Mouse (Mus musculus) liver (tissue): ENCODE results near the gene Slc25a28.

Source experiments
- DNase-seq: peaks from one replicate; pipeline ENCODE4 v3.0.0-alpha.2; 2020; ENCODE audit warnings: mixed read lengths

The Slc25a28 gene

DNA sequence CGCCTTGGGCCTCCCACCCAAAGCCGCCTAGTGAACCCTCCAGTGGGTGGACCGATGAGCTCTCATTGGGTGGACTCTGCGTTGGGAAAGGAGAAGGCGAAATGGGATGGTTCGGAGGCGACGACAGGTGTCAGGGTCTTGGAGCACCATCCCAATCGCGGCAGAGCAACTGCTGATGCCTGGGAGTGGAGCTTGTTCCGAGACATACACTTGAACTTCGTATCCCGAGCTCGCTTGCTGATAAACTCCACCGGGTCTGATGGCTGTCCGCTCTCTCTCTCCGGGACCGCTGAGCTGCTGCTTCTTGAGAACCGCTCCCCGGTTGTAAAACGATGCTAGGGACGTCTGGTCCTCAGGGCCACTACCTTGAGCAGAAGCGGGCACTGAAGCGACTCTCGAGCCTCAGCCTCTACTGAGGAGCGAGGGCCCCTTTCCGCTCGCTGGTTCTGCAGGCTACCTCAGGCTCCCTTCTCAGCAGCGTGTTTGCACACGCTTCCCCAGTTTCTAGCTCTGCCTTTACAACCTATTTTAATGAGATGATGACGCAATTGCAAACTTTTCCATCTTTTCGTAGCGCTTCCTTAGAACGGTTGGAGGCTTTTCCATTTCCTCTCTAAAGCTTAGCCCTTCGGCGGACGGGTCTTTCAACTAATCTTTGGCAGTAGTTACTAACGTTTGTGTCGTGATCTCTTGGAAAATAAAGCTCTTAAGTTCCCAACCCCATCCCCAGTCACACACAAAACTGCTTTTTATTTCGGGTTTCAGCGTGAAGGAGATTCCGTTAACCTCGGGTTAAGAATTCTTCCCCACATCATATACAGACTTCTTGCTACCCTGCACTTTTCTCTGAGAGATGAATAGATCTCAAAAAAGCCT is 1.1 kb upstream of the Slc25a28 start:
- DNase-seq, result peak; percentile 59

DNA sequence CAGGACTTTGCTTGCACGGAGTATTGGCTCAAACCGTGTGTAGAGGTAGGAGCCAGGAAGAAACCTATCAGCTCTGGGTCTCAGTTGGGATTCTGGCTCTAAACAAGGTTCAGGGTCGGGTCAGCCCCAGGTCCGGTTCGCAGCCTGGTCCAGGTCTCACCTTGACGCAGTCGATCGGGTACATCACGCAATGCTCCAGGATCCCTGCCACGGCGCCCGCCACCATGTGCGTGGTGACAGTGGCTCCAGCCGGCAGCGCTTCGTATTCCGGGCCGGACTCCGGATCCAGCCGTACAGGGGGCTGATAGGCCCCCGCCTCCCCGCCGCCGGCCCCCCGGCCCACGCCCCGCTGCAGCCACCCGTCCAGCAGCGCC is 378 bp downstream of the Slc25a28 start:
- no peak for DNase-seq

DNA sequence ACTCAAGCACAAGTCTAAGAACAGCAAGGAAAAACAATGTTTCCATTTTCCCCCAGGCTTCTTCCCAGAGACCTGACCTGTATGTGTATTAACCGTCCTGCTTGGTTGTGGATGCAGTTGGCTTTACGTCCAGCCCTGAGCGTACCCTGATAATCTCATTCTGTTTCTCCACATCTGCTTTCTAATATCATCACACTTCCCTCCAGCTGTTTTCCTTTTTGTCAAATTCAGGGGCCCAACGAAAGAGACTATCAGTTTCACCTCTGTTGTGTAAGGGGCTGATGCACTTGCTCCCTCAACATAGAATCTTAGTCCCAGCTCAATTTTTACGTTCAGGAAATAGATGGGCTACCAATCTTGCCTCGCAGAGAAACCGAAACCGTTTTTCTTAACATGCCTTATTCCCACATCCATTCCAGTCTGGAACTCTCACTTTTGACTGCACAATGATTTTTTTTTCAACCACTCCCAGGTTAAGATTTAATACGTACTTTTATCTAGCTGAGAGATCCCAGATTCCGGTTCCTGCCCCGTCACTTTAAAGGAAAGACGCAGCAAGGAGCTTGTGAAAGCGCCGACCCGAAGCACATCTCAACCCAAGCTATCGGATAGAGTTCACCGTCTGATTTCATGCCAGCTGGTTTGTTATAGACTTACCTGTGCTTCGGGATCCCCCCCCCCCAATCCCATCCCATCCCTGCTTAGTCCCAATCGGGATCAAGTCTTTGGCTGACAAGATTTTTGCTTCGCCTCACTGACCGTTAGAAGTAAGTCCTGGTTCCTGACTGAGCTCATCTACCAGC is 967 bp downstream of the Slc25a28 start:
- DNase-seq, result no peak

DNA sequence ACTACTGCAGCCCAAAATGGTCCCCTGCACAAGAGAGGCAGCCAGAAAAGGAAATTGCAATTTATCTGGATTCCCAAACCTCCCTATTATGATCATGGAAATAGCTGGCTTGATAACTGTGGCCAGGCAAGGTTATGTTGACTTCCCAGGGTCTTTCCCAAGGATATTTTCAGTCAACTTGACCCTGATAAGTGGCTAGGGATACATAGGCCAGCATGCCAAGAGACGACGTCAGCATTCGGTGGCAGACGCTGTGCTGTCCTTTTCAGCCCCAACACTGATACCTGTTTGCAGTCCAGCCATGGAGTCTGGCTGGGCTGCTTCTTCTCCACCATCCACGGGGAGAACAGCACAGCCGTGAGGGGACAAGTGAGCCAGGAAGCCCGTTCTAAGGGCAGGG is 3.6 kb downstream of the Slc25a28 start:
- DNase-seq, result no peak

DNA sequence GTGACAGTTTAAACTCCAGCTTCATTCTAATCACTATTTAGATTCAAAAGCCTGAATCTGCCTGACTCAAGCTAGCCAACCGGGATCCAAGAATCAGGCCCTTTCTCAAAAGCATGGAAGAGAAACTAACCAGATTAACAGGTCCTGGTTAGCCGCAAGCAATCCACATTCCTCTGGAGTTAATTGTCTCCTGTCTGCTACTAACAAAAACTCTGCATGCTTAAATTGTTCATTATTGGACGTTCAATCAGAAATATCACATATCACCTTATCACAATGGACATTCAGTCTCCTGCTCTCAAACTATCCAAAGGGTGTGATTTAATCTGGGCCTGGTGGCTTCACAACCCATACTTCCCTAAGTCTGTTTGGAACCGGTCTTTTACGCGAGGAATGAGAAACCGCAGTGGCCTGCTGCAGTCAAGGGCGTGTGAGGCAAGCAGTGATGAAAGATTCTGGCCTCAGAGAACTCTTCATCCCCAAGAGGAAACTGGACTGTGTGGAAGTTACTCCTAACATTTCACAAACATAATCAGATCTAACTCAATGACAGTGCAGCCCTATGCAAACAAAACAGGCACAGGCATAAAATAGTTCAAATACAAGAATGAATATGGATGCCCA is 5.4 kb downstream of the Slc25a28 start:
- DNase-seq, result no peak

DNA sequence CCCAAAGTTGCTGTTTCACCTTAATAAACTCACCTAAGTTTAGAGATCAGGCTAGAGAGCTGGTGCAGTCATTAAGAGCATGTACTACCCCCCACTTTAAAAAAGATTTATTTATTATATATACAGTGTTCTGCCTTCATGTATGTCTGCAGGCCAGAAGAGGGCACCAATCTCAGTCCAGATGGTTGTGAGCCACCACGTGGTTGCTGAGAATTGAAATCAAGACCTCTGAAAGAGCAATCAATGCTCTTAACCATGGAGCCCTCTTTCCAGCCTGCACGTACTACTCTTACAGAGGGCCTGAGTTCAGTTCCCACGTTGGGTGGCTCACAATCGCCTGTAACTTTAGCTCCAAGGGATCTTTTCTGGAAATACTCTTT is 7.3 kb downstream of the Slc25a28 start:
- DNase-seq, result no peak

DNA sequence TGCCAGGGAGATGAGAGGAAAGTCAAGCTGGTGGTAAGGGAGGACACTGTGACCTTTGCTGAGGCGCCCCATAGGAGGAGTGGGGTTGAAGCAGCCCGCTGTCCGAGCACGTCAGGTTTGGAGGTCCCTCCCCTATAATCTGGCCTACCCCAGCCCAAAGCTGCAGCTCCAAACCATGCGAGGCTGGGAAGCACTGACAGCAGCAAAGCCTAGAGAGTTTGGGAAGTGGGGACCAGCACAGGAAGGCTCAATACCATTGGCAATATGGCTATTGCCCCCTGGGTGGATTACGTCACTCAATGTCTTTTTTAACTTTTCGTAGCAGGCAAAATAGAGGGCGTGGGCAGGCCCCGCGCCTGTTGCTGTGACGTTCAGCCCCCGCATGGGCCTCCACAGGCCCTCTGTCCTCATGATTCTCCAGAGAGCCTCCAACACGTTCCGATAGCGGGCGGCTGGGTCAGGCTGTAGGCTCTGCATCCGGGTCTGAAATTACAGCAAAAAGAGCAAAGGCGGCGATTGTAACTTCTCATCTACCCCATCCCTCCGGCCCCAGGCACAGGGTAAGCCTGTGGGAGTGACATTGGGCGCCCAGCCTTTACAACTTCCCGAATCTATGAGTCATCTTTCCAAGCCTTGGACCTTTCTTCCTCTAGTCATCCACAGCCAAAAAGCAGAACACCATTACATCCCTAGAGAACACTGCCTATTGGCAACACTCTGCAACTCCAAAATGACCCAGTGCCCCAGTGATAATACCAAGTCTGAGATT is 7.8 kb downstream of the Slc25a28 start:
- DNase-seq, result no peak

DNA sequence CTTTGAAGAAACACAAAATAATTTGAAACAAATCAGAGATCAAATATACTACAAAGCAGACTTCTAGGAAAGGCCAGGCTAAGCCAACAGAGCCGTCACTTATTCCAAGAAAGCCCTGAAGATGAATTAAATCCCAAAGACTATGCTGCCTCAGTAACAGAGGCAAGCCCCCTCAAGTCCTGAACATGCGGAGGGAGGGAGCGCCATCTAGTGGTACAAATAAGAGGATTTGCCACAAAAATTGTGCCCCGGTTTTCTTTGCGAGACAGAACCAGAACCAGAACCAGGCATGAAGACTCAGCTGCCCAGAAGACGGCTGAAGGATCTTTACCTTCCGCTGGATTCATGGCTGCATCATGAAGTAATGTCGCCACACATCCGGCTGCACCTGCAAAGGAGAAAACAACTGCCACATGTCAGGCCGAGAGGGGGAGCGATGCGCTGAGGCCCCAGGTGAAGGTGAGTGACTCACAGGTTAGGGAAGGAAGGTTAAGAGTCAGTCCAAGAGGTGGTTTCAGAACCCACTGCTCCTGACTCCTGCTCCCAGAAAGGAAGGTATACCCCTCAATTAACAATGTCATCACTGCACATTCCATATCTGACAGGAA is 9.1 kb downstream of the Slc25a28 start:
- no peak for DNase-seq

DNA sequence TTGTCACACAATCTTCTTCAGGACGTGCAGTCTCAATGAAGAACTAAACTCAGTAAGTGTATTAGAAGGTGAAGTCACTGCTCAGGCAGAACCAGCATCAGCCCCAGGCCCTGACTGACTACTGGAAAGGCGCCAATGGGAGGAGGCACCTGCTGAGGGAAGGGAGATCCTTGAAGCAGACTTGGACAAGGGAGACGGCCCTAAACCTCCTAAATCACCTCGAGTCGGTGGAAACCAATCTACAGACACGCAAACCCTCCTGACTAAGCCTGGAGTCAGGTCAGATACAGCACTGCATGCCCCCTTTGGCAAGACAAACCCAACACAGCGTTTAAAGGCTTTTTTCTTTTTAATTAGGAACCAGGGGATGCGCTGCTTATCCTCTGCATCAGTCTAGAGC is 11.2 kb downstream of the Slc25a28 start:
- DNase-seq, result no peak

DNA sequence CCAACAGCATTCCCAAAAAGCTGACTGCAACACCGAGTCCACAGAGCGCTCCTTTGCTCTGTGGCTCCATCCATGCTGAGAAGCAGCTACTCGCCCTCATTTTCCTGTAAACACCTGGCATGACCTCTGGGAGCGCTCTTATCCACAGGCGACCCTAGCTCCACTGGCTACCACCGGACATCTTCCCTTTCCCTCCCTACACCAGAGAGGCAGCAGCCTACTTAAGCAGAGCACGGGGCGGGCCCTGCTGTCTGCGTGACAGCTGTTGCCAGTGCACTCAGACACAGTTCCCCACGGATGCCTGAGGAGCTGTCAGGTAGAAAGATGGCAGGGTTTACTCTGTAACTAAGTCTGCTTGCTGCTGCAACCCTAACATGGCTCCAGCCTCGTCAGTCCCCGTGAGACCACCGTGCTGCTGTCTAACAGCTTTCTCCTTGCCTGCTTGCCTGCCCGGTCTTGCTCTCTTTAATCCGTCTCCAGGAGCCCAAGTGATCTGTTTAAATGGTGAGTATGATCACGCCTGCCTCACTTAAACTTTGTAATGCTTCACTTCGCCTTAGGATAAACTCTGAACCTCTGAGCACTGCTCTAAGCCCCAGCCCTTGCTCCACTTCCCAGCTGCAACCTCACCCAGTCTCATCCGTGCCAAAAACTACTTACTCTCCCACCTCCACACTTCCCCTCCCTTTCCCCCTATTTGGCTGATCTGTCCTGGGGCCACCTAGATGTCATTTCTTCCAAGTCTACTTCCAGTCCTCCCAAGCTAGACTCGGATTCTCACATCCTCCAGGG is 12.3 kb downstream of the Slc25a28 start:
- no peak for DNase-seq

DNA sequence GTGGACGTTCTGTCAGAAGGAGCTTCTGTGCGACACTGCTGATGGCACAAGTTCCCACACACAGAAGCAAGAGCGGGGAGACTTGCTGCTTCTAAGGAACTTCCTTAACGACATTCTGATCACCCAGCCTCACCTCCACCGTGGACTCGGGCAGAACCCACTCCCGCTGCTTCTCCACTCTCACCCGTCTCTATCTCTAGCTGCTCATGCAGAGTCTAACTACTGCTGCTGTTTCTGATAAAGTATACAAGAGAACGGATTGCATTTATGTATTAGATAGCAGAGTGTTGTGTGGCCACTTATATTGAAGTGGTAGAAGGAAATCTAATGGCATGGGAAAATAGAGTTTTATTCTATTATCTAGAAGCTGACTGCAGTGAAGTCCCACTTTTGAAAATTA is 13.9 kb downstream of the Slc25a28 start:
- DNase-seq, result no peak

DNA sequence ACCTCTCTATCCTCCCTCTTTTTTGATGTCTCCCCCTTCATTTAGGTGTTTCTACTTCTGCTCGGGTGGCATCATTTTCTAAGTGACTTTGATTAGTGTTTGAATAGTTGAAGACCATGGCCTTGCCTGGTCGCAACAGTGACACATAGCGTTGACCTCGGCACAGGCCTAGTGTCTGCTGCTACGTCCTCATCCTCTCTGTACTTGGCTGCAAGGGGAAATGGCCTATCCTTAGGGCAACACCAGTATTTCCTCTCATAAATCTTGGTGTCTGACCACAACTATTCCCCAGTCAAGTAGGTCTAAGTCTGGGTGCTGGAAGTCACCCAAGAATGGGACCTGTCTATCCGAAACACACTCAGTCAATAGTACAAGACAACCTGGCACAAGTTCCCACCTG is 15.0 kb downstream of the Slc25a28 start:
- DNase-seq, result no peak

DNA sequence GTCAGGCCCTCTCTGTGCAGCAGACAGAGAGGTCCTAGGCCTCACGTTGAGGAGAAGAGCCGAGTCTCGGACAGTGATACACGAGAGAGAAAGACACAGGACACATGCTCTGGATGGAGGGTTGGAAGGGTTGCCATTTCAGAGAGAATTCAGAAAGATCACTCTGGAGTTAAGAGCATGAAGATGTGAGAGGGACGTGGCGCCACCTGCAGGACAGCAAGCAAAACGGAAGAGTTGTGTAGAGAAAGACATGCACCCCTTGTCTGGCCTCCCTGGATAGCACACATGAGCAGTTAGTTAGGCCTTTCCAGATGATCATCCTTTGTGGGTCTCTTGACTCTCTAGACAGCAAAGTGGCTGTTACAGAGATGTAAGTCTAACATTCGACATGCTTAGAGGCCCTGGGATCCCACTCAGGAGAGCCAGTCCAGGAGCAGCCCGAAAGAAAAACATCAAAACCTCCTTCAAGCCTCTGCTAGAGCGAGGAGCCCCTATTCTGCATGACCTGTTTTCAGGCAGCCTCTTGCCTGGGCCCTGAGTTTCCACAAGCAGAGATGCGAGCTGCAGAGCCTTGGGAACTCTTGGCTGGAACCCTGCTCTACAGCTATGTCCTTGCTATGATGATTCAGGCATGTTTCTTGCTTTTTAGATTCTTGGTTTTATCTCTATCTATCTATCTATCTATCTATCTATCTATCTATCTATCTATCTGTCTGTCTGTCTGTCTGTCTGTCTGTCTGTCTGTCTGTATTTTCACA is 18.8 kb downstream of the Slc25a28 start:
- DNase-seq, result peak; percentile 63

DNA sequence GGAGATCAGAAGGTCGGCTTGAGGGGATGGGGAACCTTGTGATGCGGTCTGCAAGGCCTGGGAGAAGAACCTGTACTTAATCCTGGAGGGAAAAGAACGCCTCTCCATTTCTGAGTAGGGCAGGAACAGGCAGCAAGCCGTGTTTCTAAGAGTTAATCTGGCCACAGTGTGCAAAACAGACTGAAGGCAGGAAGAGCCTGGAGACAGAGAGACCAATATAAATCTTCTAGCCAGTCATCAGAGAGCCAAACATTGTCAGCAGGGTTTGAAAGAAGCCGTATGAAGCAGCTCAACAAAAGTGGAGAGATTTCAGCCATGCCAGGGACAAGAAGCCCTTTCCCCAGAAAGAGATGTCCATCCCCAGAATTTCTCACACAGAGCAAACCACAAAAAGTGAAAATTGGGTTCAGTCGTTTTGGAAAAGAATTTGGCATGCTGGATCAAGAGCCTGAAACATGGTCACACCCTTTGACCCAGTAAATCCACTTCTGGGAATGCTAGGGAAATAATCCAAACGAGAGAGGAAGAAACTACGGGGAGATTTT is 23.4 kb downstream of the Slc25a28 start:
- DNase-seq, result no peak

DNA sequence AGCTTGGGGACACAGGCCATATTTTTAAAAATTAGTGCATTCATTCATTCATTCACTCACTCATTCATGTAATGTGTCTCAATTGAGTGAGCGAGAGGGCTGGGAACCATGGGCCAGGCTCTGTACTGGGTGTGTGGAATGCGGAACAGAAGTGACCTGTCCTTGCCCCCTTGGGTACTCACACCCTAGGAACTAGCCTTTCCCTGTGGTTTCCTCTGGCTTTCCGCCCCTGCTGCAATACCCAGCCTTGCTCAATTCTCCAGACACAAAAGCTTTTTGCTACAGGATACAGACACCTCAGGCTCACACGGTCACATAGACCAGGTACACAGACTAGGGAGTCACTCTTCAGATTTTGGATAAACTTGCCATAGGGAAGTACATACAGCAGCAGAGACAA is 26.3 kb downstream of the Slc25a28 start:
- DNase-seq, result no peak

DNA sequence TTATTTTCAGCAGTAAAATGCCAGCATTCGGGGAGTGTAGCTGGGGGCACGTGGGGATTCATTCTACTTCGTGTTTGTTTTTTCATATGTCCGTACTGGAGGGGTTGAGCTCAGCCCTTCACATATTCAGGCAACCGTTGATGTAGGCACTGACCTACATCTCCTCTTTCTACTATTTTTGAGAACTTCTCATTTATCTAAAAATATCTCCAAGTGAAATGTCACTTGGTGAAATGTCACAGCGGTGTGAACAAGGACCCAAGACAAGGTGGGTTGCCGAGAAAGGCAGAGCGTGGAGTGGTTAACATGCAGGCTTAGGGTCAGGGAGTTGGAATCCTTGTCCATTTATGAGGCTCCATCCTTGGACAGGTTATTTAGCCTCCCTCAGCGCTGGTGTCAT is 27.4 kb downstream of the Slc25a28 start:
- DNase-seq, result no peak

DNA sequence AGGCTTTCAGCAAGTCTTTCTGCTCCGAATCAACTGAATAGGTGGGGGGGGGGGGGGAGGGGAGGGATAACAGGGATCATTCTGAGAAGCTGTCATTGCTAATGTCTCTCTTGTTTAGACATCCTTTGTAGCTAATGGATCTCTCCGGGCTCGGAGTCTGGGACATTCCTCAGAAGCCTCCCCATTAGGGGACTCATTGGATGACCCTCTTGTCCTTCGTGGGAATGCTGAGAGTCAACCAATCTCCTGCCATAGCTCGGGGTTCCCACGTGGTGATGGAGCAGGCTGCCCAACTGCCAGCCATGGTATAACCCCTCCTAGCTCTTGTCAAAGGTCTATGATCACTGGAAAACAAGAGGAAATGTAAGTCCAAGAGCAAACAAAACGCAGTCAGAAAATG is 27.8 kb downstream of the Slc25a28 start:
- DNase-seq, result no peak

DNA sequence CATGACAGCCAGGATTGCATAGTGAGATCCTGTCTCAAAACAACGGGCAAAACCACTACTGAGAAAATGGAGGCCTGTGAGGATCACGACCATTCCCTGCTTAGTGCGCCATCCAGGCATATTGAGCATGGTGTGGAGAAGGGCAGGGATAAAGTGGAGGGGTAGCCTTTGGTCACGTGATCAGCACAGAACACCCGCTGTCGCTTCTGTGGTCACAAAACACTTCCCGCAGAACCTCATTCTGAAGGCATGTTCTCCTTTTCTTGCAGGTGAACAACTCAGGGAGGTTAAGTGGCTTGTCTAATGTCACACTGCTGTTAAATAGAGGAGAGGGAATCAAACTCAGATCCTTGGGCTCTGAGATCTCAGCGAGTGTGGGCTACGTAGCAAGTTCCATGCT is 29.2 kb downstream of the Slc25a28 start:
- no peak for DNase-seq

DNA sequence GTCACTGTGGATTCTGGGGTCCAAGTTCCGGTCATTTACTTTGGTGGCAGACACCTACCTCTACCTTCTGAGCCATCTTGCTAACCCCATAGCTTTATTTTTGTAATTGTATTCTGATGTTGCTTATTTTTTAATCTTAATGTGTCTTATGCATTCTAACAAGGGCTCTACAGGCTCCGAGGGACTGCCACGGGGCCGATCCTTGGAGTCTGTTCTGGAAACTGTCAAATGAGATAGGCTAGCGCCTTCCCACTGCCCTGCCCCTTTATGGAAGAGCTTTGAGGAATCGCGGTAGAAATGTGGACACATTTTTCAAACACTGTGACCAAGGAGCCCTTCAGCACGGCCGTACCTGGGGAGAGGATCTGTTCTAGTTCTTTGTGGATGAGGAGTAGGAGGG is 31.8 kb downstream of the Slc25a28 start:
- no peak for DNase-seq

DNA sequence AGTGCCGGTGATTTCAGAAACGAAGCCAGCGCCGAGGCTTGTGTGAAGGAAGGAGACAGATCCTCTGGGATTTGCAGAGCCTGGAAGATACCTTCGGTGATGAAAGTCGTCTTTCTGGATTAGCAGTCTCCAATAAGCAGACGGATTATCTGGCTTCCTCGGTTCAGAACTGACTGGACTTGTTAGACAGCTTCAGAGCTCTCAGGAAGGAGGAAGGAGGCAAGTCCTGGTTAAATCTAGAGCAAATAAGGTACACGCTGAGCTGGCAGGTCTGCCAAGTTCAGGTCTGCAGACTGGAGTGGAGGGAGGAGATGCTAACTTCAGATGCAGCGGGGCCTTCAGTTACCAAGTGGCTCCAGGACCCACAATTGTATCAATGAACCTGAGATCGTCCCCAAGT is 32.8 kb downstream of the Slc25a28 start:
- DNase-seq, result no peak
